Mouse (Mus musculus): ENCODE measurements around the gene Stab1. TPM values are rescaled to one million over a fixed set of nuclear protein-coding genes. Genes with fewer than 3 reads are reported as not detected.
A peak's percentile ranks its signal among the peaks of the same experiment; 100 is the strongest.

The Stab1 gene
- polyA plus RNA-seq, 1 experiment from 2014 or later, result 42.5 TPM

GRCm38 (mm10) chr14:31212499-31212898, 44.1 kb upstream of the Stab1 start:
- H3K4me2 ChIP-seq (ENCODE audit: low read depth, low read length), result no peak overlapping the region
- H3K9me3 ChIP-seq (ENCODE audit: low read length), result no peaks in the 10 kb centered on the region
- H3K4me1 ChIP-seq (ENCODE audit: insufficient read depth), result peaks cover 36% of the 10 kb centered on the region
- H3K27me3 ChIP-seq (ENCODE audit: insufficient read depth, low read length), result no peaks in the 10 kb centered on the region
- no peaks in the 10 kb centered on the region for H3K36me3 ChIP-seq (replicated peaks; ENCODE audit: insufficient read depth, low read length)
- WGBS (ENCODE audit: insufficient replicate concordance), result 76% methylated on average over 3 of the region's 3 CpGs
- no peak overlapping the region for H3K4me3 ChIP-seq (ENCODE audit: low read depth, low read length)
- peak overlapping the region; percentile 9; the same call in 1 of the 2 replicates for H3K27ac ChIP-seq (ENCODE audit: low read depth)
- DNase-seq (no peak), ATAC-seq (no peak)
- TF ChIP-seq CTCF (IDR thresholded peaks at IDR 0.05; ENCODE audit: low read depth) (no peak), EP300 (IDR thresholded peaks at IDR 0.05; ENCODE audit: low read depth) (no peak)
- H3K9ac ChIP-seq (replicated peaks), result no peak overlapping the region

GRCm38 (mm10) chr14:31211854-31212253, 43.4 kb upstream of the Stab1 start:
- TF ChIP-seq EP300 (IDR thresholded peaks at IDR 0.05; ENCODE audit: low read depth) (no peak), CTCF (IDR thresholded peaks at IDR 0.05; ENCODE audit: low read depth) (no peak)
- Histone ChIP-seq H3K27me3 (ENCODE audit: insufficient read depth, low read length) (no peaks in the 10 kb centered on the region), H3K27ac (ENCODE audit: low read depth) (no peak overlapping the region), H3K4me1 (ENCODE audit: insufficient read depth) (peaks cover 40% of the 10 kb centered on the region), H3K36me3 (replicated peaks; ENCODE audit: insufficient read depth, low read length) (no peaks in the 10 kb centered on the region), H3K4me2 (ENCODE audit: low read depth, low read length) (no peak overlapping the region), H3K9me3 (ENCODE audit: low read length) (no peaks in the 10 kb centered on the region), H3K9ac (replicated peaks) (no peak overlapping the region), H3K4me3 (ENCODE audit: low read depth, low read length) (no peak overlapping the region)
- ATAC-seq (no peak), DNase-seq (no peak)
- 72% methylated on average over 6 of the region's 6 CpGs for WGBS (ENCODE audit: insufficient replicate concordance)

GRCm38 (mm10) chr14:31209133-31209557, 40.7 kb upstream of the Stab1 start:
- WGBS (ENCODE audit: insufficient replicate concordance), result 63% methylated on average over 4 of the region's 4 CpGs
- Histone ChIP-seq H3K27ac (ENCODE audit: low read depth) (no peak overlapping the region), H3K27me3 (ENCODE audit: insufficient read depth, low read length) (no peaks in the 10 kb centered on the region), H3K9me3 (ENCODE audit: low read length) (no peaks in the 10 kb centered on the region), H3K4me2 (ENCODE audit: low read depth, low read length) (no peak overlapping the region), H3K9ac (replicated peaks) (no peak overlapping the region), H3K36me3 (replicated peaks; ENCODE audit: insufficient read depth, low read length) (peaks cover 2% of the 10 kb centered on the region), H3K4me1 (ENCODE audit: insufficient read depth) (peaks cover 46% of the 10 kb centered on the region), H3K4me3 (ENCODE audit: low read depth, low read length) (no peak overlapping the region)
- ATAC-seq (no peak), DNase-seq (no peak)
- TF ChIP-seq CTCF (IDR thresholded peaks at IDR 0.05; ENCODE audit: low read depth) (no peak), EP300 (IDR thresholded peaks at IDR 0.05; ENCODE audit: low read depth) (no peak)

- DNase-seq (no peak), ATAC-seq (no peak)
- Histone ChIP-seq H3K9ac (replicated peaks) (peak within 1 kb of the TSS; percentile 89; the same call in 1 of the 2 replicates), H3K27ac (ENCODE audit: low read depth) (peak within 1 kb of the TSS; percentile 95; the same call in 1 of the 2 replicates), H3K4me3 (ENCODE audit: low read depth, low read length) (peak within 1 kb of the TSS; percentile 83), H3K36me3 (replicated peaks; ENCODE audit: insufficient read depth, low read length) (peaks cover 12% of the 10 kb centered on the region), H3K9me3 (ENCODE audit: low read length) (no peaks in the 10 kb centered on the region), H3K4me1 (ENCODE audit: insufficient read depth) (peaks cover 40% of the 10 kb centered on the region), H3K4me2 (ENCODE audit: low read depth, low read length) (peak within 1 kb of the TSS; percentile 83), H3K27me3 (ENCODE audit: insufficient read depth, low read length) (no peaks in the 10 kb centered on the region)
- WGBS (ENCODE audit: insufficient replicate concordance), result 52% methylated on average over 2 of the region's 2 CpGs
- TF ChIP-seq EP300 (IDR thresholded peaks at IDR 0.05; ENCODE audit: low read depth) (no peak), CTCF (IDR thresholded peaks at IDR 0.05; ENCODE audit: low read depth) (no peak)
Measured at GRCm38 (mm10) chr14:31208084-31208483, 39.6 kb upstream of the Stab1 start, which contains the start of gene Tnnc1. Tnnc1 (plus strand) TSS chr14:31208312.

- H3K4me1 ChIP-seq (ENCODE audit: insufficient read depth), result peaks cover 35% of the 10 kb centered on the region
- WGBS (ENCODE audit: insufficient replicate concordance), result 73% methylated on average over 13 of the region's 13 CpGs
- peak overlapping the region; percentile 95 for H3K27ac ChIP-seq (ENCODE audit: low read depth)
- peaks cover 18% of the 10 kb centered on the region for H3K36me3 ChIP-seq (replicated peaks; ENCODE audit: insufficient read depth, low read length)
- H3K4me2 ChIP-seq (ENCODE audit: low read depth, low read length), result peak overlapping the region; percentile 83
- no peaks in the 10 kb centered on the region for H3K9me3 ChIP-seq (ENCODE audit: low read length)
- DNase-seq (no peak), ATAC-seq (peak; percentile 57)
- peak overlapping the region; percentile 89 for H3K9ac ChIP-seq (replicated peaks)
- H3K27me3 ChIP-seq (ENCODE audit: insufficient read depth, low read length), result no peaks in the 10 kb centered on the region
- H3K4me3 ChIP-seq (ENCODE audit: low read depth, low read length), result peak overlapping the region; percentile 83
- no peak for TF ChIP-seq CTCF (IDR thresholded peaks at IDR 0.05; ENCODE audit: low read depth)
Measured at GRCm38 (mm10) chr14:31207070-31207830, 38.8 kb upstream of the Stab1 start.

- Histone ChIP-seq H3K4me2 (ENCODE audit: low read depth, low read length) (peak overlapping the region; percentile 83), H3K4me3 (ENCODE audit: low read depth, low read length) (peak overlapping the region; percentile 83), H3K27me3 (ENCODE audit: insufficient read depth, low read length) (no peaks in the 10 kb centered on the region), H3K9ac (replicated peaks) (peak overlapping the region; percentile 89), H3K9me3 (ENCODE audit: low read length) (no peaks in the 10 kb centered on the region), H3K36me3 (replicated peaks; ENCODE audit: insufficient read depth, low read length) (peaks cover 25% of the 10 kb centered on the region), H3K4me1 (ENCODE audit: insufficient read depth) (peaks cover 31% of the 10 kb centered on the region), H3K27ac (ENCODE audit: low read depth) (peak overlapping the region; percentile 95)
- ATAC-seq, result peak; percentile 78
- no peak for TF ChIP-seq EP300 (IDR thresholded peaks at IDR 0.05; ENCODE audit: low read depth)
- TF ChIP-seq CTCF (IDR thresholded peaks at IDR 0.05; ENCODE audit: low read depth), result no peak
- WGBS (ENCODE audit: insufficient replicate concordance), result under 1% methylated on average over 30 of the region's 48 CpGs
- peak; percentile 98 for DNase-seq
Measured at GRCm38 (mm10) chr14:31206472-31206981, 38.1 kb upstream of the Stab1 start.

Data from liver, postnatal 0 days (tissue).